Mouse (Mus musculus) spleen, postnatal 4 days (tissue): ENCODE results near the gene Olfr781.
"Not testable (repeated sequence)": the region's sequence is repeated elsewhere in the genome, so short reads cannot be mapped to it uniquely, and the experiment has no call there.

Experiments
- DNase-seq, 2 experiments: peaks; one replicate each; pipeline ENCODE4 v3.0.0; 2022; ENCODE audit warnings: low spot score in 2 of 2

The Olfr781 gene

DNA sequence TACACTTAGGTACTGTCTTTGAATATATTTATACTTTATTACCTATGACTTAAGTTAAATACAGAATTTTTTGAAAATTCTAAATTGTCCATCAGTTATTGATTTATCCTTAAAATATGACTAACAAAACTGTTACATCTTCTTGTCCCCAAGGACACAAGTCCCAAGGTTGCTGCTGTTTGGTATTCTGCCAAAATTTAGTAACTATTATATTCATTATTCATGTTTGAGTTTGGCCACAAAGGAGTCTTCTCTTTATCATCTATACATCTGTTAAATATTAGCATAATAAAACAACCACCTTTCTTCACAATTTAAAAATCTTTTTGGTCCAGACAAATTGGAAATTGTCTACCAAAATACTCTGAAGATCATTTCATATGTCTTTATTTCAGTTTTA lies at the start of gene Olfr781:
Gene Olfr781 (plus strand): TSS at position 301 of the 400 bp plus-strand sequence.
- no peak for DNase-seq

DNA sequence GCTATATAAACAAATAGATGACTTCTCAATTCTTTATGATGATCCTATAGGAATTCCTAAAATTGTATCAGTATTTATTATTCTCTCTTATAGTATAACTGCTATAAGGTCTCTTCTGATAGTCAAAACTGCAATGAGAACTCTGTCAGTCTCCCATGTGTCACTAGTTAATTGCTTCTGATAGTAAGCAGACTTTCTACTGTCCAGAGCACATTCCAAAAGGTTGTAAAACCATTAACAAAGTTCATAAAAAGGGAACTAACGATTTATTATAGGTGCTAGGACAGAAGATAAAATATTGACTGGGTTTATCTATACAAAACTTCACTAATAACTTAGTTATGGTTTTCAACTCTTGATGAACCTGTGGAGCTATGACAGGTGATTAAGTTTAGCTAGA lies 15.7 kb upstream of the Olfr781 start:
- DNase-seq, result not testable (repeated sequence)

DNA sequence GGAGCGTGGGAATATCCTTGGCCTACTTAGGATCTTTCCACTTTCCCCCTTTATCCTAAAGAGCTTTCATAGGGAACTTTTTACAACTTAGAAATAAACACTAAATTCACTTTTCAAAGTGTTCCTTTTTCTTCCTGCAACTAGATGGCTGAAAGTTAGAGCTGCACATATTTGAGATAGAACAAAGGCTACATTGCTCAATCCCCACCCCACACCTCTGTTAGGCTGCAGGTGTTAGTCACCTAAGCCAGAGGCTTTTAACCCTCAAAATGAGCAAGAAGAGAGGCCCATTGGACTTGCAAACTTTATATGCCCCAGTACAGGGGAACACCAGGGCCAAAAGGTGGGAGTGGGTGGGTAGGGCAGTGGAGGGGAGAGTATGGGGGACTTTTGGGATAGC lies 15.1 kb upstream of the Olfr781 start:
- not testable (repeated sequence) for DNase-seq

DNA sequence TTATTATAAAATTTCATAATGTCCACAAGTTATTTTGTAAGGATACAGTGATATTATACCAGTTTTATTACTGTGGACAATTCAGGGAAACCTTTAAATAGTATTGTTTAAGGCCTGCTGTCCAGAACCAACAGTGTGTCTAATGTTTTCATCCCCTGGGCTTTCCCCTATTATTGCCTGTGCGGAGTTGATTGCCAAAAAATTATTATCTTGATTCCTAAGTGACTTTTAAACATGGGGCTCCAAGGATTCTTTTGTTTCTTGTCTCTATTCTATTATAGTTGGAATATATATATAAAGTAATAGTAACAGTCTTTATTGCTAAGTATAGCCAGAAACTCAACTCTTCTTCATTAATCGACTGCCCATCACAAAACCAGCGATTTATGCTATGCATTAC lies 10.8 kb upstream of the Olfr781 start, which contains the start of gene Olfr780:
Gene Olfr780 (plus strand): TSS at position 301 of the 400 bp plus-strand sequence.
- no peak for DNase-seq

GRCm38 (mm10) chr10:129348550-129348949 lies 19.9 kb downstream of the Olfr781 start, which contains the start of gene Olfr782:
Gene Olfr782 (plus strand): TSS chr10:129348850.
- no peak for DNase-seq

GRCm38 (mm10) chr10:129352475-129352874 lies 23.8 kb downstream of the Olfr781 start:
- not testable (repeated sequence) for DNase-seq

- not testable (repeated sequence) for DNase-seq
Observed at GRCm38 (mm10) chr10:129356496-129356895, 27.8 kb downstream of the Olfr781 start.

DNA sequence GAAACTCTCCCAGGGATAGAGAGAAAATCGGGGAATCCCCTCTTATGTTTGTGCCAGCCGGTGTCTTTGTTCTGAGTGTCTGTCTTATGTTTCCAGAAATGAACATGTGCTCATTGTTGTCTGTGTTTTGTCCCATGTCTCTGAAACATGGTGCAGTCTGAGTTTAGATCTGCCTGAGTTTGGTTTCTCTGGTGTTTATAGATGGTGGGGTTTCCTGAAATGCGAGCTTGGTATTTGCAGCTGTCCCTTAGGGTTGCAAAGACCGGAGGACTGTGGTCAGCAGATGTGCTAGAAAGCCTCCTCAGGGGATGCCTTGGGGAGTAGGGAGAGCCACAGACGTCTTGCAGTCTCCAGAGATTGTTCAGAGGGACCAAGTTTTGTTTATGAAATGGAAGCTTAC lies 28.7 kb downstream of the Olfr781 start:
- DNase-seq, result no peak

GRCm38 (mm10) chr10:129374051-129374450 lies 45.4 kb downstream of the Olfr781 start:
- not testable (repeated sequence) for DNase-seq
